Mouse (Mus musculus) ES-CJ7 (cell line): Measurements from ENCODE around the gene Fkbp5.

Experiments
- DNase-seq: peaks from one replicate; pipeline ENCODE4 v3.0.0; 2011; ENCODE audit warnings: low read depth, low spot score

Gene Fkbp5

DNA sequence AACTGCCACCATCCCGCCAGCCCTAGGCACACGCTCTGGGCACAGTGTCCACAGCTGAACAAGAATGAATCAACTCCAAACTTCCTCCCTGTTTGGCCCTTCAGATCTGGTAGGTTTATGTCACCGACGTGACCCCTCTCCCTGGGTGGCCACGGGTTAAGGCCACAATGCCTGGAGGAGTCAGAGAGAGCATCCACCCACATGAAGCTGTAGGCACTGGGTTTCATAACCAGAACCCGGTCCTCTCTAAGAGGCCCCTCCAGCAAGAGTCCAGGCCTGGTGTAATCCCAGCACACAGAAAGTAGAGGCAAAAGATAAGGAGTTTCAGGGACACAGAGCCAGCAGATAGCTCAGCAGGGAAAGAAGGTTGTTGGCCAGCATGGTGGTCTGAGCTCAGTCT is 13.1 kb downstream of the Fkbp5 start:
- DNase-seq: no peak

DNA sequence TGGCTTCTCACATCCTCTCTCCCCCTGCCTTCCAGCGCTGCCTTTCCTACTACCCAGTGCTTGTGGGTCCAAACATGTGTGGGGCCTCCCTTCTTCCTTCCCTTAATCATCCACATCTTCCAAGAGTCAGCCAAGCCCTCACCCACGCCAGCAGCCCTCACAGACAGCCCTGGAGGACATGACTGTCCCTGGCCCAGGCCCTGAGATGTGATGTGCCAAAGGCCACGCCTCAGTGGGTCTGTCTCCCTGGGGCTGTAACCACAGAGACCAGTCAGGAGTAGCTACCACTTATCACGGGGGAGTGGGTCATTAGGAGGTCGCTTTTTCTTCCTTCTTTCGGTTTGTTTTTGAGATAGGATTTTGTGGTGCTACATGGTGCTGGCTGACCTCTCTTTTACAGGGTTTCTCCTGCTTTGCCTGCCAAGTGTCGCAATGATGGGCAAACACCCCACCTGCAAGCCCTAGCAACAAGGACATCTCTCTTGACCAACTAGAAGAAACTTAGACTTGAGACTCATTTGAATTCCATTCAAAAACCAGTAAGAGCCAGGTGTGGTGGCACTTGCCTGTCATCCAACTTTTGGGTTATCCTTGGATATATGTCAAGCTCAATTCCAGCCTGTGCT is 15.0 kb downstream of the Fkbp5 start:
- no peak for DNase-seq

DNA sequence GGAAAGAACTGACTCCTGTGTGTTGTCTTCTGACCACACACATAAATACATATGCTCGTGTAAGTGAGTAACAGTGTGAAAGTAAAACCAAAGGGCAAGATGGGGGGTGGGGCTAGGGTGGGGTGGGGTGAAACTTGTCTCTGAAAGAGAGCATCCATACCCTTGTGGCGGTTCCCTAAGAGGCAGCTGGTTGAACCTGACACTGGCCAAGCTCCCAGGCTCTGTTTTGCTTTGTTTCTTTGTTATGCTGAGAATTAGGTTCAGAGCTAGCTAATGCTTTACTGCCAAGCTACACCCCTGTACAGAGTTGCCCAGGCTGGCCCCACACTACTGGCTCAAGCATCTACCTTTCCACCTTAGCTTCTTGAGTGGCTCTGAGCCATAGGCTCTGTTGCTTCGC is 16.9 kb downstream of the Fkbp5 start:
- DNase-seq: peak; percentile 68

DNA sequence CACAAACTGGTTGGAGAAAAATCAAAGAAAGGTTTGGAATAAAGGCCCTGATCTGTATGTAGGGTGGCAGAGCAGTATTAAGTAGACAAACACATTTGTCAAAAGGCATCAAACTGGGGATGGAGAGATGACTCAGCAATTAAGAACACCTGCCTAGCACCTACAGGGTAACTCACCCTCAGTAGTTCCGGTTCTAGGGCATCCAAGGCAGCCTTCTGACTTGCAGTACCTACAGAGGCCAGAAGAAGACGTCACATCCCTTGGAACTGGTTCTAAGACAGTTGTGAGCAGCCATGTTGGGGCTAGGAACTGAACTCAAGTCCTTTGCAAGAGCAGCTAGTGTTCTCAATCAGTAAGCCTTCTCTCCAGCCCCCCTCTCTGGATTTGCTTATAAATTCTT is 18.1 kb downstream of the Fkbp5 start:
- peak; percentile 23 for DNase-seq

DNA sequence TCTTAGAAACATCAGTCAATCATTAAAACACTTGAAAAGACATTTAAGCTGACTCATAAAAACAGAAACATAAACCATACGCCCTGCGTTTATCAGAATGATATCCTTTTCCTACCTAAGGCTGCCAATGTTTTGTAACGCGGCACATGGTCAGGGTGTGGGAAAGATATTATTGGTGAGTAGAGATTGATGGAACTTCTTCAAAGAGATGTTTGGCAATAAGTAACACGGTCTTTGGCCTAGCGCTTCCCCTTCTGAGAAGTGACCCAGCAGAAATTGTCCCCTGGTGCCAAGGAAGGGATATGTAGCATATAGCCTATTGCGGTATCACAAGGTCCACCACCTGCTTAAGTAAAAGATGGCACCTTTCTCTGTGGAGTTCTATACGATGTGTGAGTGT is 21.5 kb downstream of the Fkbp5 start:
- DNase-seq: no peak

DNA sequence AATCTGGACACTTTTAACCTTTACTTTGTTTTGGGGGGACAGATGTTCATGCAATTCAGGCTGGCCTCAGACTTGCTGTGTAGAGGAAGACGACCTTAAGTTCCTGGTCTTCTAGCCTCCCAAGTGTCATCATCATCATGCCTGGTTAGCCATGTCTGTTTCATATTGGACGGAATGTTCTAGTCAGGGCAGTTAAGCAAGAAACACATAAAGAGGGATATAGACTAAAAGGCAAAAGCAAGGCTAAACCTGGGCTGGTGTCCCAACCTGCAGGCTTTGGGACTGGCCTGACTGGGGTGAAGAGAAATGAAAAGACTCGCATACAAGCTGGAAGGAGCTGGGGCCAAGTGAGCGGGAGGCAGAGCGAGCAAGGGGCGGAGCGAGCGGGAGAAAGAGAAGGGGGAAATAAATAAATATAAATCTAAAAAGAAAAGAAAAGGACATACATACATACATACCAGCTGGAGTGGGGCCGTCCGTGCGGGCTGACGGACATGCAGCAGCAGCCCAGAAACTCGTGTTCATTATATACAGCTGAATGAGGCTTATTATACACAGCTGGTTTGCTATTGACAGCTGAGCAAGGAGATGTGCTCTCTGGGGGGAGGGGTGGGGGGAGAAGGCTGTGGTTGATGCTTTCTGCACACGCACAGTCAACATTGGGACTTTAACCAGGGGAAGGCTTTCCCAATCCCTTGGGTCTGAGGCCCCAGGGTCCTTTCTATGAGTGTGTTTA is 26.1 kb downstream of the Fkbp5 start:
- no peak for DNase-seq

DNA sequence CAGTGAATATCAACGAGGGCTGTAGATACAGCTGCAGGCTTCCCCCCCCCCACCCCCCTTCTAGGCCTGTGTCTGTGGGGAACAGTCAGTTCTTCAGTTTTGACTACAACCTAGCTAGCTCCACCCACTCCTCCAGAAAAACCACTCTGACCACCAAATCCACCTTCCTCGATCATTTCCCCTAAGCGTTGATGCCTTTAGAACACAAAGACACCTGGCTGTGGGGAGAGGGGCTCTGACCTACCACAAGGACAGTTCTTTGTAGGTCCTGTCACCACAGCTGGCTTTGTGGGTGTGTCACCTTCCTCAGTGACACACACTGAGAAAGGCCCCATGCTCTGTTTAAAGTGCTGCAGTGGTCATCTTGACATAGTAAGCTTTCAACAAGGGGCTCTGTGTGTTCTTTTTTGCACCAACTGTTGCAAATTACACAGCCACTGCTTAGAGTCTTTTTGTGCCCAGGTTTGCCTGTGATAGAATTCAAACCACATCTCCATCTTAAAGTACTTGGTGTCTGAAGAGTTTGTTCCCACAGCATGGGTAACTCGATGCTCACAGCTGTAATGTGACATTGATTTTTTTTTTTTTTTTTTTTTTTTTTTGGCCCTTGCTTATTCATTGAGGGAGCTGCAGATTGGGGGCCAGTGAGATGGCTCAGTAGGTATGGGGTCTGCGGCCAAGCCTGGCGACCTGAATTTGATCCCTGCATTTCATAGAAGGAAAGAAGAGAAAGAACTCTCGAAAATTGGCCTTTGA is 28.9 kb downstream of the Fkbp5 start:
- peak; percentile 76 for DNase-seq

DNA sequence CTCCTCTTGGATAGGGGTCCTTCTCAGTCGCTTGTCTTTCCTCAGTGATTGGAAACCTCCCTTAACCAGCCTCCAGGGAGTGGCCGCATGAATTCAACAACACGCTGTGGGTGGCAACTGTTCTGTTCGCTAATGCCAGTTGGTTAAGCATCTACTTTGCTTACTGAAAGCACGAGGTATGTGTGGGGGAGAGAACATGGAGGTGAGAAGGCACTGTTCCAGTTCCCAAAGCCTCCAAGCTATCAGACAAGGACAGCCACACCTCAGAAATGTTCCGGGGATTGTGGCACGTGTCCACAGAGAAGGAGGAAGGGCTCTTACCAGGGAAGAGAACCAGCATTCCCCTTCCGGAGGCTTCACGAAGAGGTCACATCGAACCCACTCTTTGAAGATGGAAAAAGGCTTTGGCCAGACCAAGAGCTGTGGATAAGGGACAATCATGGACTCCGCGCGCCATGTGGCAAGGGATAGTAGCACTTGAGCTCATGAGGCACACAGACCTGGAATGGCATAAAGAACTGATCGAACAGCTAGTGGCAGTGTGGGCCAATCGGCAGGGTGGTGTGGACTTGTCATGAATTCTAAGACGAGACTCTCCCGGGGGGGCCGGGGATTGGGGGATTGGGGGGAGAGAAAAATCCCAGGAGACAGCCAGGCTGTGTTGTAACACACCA is 29.6 kb downstream of the Fkbp5 start:
- peak; percentile 55 for DNase-seq

DNA sequence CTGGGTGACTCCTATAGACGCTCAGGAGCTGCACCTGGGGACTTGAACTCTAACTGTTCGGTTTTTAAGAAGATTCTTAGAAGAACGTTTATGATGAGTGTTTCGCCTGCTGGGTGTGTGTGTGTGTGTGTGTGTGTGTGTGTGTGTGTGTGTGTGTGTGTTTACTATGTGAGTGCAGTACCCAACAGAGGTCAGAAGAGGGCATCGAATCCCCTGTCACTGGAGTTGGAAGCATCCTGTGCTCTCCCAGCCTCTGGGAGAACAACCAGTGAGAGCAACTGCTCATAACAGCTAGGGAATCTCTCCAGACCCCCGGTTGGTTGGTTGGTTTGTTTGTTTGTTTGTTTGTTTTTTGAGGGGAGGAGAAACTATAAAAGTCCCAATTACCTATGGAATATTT is 30.6 kb downstream of the Fkbp5 start:
- DNase-seq: peak; percentile 78

DNA sequence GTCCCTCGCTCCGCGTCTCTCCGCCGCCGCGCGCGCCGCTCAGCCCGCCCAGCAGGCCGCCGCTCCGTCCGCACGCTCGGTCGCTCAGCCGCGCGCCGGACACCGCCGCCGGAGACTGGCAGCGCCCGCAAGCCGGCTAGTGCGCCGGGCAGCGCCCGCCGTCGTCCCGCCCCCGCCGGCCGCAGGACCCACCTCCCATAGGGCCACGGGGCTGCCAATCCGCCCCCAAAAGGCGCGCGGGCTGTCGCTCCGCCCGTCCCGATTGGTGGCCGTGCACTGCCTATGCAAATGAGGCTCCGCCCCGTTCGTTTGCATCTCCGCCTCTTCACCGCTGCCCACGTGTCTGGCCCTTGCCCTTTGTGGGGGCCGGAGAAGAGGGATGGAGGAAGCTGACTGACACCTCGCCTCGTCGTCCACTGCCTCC is 31.3 kb downstream of the Fkbp5 start:
- peak; percentile 96 for DNase-seq

DNA sequence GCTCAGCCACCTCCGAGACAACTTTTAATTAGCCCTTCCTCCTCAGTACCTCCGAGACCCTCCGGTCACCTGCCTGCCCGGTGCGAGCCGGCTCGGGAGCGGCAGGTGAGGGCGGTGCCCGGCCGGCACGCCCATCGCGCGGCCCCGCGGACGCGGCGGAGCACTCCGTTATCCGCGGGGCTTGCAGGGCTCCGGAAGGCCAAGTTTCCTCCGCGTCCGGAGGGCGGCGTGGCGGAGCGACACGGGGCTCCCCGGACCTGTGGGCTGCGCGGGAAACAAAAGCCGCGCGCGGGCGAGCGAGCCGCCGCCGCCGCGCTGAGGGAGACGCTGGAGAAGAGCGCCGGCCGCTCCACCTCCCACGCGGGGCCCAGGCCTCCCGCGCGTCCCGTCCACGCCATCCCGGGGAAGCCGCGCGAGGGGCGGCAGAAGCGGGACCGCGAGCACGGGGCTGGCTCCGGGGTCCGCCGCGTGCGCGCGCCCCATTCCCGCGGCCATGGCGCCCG is 31.8 kb downstream of the Fkbp5 start:
- no peak for DNase-seq

DNA sequence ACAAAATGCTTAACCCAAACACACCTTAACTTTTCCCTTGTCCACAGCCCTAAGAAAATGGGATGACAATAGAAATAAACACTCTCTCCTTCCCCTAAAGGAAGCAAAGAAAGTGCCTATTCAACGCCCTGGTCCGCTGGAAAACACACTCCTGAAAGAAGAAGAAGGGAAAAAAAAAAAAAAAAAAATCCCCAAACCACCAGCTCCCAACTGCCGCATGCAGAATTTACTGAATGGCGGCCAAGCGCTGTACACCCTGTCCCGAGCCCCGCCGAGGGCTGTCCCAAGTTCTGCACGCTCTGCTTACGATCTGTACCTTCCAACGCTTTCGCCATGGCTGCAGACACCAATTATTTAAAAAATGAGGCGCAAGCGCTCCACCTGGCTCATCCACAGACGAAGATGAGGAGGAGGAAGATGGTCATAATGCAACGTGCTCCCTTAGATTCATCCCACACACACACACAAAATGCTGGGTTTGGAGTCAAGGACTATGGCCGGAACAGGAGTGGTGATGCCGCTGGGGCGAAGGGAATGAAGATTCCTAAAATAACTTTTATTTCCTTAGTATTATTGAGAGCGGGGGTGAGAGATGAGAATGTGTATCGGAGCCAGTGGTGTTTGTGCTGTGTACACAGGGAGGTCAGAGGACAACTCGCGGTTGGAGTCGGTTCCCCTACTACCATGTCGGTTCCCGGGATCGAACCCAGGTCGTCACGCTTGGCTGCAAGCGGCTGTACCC is 32.5 kb downstream of the Fkbp5 start:
- peak; percentile 68 for DNase-seq

DNA sequence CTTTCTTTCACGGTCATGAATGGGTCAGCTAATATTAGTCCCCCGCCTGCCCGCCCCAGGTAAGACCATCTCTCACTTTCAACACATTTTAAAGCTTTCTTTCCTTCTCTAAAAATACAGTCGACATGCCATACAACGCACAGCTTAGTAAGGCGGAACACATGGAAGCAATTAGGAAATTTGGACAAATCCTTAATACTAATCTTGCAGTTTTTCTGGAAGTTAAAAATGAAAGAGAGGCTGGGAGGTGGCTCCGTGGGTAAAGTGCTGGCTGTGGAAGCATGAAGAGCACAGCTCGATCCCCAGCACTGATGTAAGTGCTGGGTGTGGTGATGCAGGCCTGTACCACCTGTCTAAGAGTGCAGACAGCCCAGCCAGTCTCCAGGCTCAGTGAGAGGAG is 39.9 kb downstream of the Fkbp5 start:
- no peak for DNase-seq

DNA sequence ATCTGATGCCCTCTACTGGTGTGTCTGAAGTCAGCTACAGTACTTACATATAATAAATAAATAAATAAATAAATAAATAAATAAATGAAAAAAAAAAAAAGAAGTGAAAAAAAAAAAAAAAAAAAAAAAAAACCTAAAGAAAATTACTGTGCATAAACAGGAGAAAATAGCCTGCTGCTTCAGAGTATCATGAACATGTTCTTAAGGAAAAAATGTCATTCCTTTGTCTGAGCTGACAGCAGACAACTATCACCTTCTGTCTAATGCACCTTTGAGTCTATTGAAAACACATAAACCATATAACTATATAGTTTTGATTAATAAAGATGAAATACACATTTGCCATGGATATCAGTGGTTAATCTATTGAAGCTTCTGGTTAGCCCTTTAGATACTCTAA is 40.9 kb downstream of the Fkbp5 start:
- no peak for DNase-seq

DNA sequence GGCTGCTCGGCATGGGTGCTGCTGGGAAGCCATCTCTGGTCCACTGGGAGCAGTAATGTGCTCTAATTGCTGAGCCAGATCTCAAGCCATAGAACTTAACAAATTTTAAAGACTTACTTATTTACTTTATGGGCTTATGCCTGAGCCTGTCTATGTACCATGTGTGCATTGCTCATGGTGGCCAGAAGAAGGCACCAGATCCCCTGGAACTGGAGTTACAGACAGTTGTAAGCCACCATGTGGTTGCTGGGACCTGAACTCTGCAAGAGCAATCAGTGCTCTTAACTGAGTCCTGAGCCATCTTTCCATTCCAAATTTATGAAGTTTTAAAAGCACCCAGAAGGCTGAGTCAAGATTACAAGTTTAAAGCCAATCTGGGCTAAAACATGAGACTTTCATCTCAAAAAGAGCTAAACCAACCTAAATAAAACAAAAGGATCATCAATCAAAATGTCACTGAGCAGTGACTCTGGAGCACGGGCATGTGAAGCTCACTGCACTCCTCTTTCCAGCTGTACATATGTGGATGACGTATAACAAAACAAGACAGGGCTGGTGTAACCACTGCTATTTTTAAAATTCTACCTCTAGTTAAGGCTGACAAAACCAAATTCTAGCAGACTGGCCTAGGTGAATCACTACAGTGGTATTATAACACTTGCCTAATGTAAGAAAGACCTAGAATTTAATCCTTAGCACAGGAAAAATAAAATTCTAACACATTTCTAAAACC is 41.6 kb downstream of the Fkbp5 start:
- peak; percentile 72 for DNase-seq

DNA sequence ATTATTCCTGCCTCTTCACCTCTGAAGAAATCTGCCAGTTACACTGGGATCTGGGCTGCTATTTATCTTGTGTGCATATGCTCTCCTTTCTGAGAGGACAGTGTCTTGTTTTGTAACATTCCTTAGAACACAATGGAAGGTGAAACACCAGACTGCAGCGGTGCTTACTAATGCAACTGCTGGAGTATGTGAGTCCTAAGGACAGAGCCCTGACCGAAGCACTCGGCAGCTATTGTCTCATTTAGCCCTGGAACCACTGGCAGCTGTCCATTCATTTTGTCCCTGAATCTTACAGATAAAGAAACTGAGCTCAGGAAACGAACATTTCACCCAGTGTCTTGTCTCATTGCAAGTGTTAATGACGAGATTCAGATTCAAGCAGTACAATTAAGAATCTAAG is 44.6 kb downstream of the Fkbp5 start:
- DNase-seq: peak; percentile 32

DNA sequence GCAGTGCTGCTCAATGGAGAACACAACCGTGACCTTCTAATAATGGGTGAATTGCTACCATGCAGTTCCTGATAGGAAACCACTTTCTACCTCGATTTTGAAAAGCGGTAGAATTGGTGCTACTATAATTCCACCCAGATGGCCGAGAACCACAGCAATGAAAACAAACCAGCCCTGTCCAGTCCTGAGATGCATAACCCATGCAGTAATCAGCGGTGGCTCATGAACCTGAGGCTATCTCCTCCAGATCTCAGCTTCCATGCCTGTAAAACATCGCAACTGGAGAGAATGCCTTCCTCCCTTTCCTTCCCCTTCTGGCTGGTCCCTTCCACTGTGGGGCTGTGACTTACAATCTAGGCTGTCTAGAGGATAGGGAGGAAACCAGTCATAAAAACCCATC is 46.5 kb downstream of the Fkbp5 start:
- no peak for DNase-seq

DNA sequence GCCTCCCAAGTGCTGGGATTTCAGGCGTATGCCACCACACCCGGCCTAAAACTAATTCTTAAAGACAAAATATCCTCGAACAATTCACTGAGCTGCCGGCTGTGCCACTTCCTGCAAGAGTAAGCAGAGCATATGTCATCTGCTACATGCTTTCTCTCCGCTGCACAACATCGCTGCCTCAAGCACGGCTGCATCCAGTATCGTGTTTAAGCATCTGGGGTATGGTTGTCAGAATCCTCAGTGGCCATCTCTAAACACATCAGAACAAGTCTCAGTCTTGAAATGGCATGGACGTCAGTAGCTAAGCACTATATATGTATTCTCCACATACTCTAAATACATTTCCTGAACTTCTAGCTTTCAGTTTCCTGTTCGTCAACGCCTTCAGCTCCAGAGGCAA is 49.6 kb downstream of the Fkbp5 start:
- DNase-seq: no peak

DNA sequence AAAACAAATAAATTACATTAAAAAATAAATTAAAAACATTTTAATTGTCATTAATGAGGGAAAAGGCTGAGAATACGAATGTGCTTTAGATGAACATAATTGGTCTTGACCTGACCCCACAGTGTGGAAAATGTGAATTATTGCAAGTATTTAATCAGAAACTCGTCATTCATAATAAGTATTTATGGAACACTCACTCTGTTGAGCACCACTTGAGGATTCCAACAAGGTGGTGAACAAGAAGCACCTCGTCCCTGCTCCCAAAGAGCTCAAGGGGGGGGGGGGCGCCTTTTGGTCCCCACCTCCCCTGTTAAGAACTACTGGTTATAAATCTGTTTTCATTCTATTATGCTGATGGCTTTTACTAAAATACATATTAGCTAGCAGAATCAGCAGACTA is 51.4 kb downstream of the Fkbp5 start:
- no peak for DNase-seq

DNA sequence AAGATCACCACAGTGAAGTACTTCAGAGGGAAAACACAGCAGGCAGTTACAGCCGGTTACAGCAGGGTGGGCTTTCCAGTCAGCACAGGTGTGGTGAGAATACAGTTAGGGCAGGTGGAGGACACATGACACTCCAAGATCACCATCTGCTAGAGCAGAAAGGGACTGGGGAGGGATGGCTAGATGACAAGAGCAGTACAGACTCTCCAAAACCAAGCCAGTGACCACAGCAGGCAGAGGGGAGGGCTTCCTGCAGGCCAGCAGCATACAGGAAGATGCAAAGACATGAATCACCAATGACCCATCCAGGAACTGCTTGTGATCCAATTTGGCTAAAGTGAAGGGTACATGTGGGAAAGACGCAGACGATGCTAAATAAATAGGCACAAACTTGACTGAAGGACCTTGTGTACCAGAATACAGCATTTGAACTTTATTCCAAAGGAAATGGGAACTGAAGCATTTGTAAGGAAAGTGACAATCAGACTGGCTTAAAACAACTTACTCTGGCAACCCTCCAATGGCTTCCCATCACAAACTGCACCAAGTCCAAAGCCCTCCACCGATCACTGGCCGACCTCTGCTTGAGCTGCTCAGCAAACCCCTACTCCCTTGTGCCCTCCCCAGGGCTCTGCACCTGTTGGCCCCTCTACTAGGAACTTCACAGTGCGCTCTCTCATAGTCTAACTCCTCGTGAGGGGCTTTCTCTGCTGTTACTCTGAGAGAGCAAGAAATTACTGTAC is 53.5 kb downstream of the Fkbp5 start:
- DNase-seq: peak; percentile 38
